14 mouse cellular contexts compared by ENCODE assay signal in genomic region chr7:118937469-118938387, GRCm38 (mm10). TPM values are rescaled to one million over a fixed set of nuclear protein-coding genes. Genes with fewer than 3 reads are reported as not detected.
DNase-seq lines count a peak whose midpoint lies in the region; ATAC-seq and TF ChIP-seq lines count a peak whose summit lies in the region.
"Had no signal": no experiment of that assay in that cellular context is flagged by ENCODE, and none has a peak within 500 bp of the region (broad histone marks: within the 10 kb centered on the region; RNA-seq: fewer than 3 reads in every experiment).

No protein-coding gene starts in this region.

- 24% methylated on average over 11 of the region's 11 CpGs for WGBS in liver, embryonic 14.5 days (ENCODE audit: insufficient replicate concordance)
- 85% methylated on average over 11 of the region's 11 CpGs for WGBS in olfactory bulb, adult 2 months
- WGBS in kidney, embryonic 15.5 days = 72% methylated on average over 11 of the region's 11 CpGs

- peak; percentile 43; the same call in 1 of the 2 replicates for ATAC-seq in liver, embryonic 14.5 days (ENCODE audit: insufficient read depth)
- ATAC-seq in kidney, embryonic 15.5 days (replicated peaks; ENCODE audit: low FRiP score) = no peak
- no peak for ATAC-seq in cerebellum, adult (ENCODE audit: insufficient number of reproducible peaks, low FRiP score, low TSS enrichment)

- H3K4me1 ChIP-seq in ES-Bruce4 (ENCODE audit: control insufficient read depth, insufficient read depth, low read length) = no peaks in the 10 kb centered on the region
- no peaks in the 10 kb centered on the region for H3K4me1 ChIP-seq in liver, embryonic 14.5 days (replicated peaks; ENCODE audit: control insufficient read depth in 2 of 2, insufficient read depth in 2 of 2, low read length in 1 of 2)
- peaks cover 25% of the 10 kb centered on the region for H3K4me1 ChIP-seq in olfactory bulb, adult 2 months (ENCODE audit: control insufficient read depth, insufficient read depth, low read length)
- H3K4me1 ChIP-seq in kidney, embryonic 15.5 days = no peaks in the 10 kb centered on the region
- H3K4me1 ChIP-seq: neural tube, embryonic 15.5 days had no signal

- H3K9me3 ChIP-seq in ES-Bruce4 (replicated peaks; ENCODE audit: control insufficient read depth, insufficient read depth, low read length, poor library complexity, severe bottlenecking) = no peaks in the 10 kb centered on the region
- no peaks in the 10 kb centered on the region for H3K9me3 ChIP-seq in liver, embryonic 14.5 days (ENCODE audit: control insufficient read depth, low read length)
- no peaks in the 10 kb centered on the region for H3K9me3 ChIP-seq in kidney, embryonic 15.5 days (replicated peaks)
- H3K9me3 ChIP-seq: embryonic facial prominence, embryonic 13.5 days; neural tube, embryonic 15.5 days had no signal

- no peaks in the 10 kb centered on the region for H3K27me3 ChIP-seq in ES-Bruce4 (ENCODE audit: control insufficient read depth, insufficient read depth, low read length, poor library complexity, severe bottlenecking)
- no peaks in the 10 kb centered on the region for H3K27me3 ChIP-seq in liver, embryonic 14.5 days (ENCODE audit: control insufficient read depth, insufficient read depth, low read length)
- no peaks in the 10 kb centered on the region for H3K27me3 ChIP-seq in kidney, embryonic 15.5 days
- H3K27me3 ChIP-seq: embryonic facial prominence, embryonic 13.5 days; neural tube, embryonic 15.5 days had no signal

- no peak overlapping the region for H3K4me3 ChIP-seq in ES-Bruce4 (ENCODE audit: low read depth, low read length)
- no peak overlapping the region for H3K4me3 ChIP-seq in liver, embryonic 14.5 days (ENCODE audit: insufficient read depth in 1 of 2, low read depth in 2 of 2, low read length in 2 of 2)
- H3K4me3 ChIP-seq in olfactory bulb, adult 2 months (ENCODE audit: insufficient read depth, low read depth, low read length) = no peak overlapping the region
- H3K4me3 ChIP-seq in kidney, embryonic 15.5 days (replicated peaks) = no peak overlapping the region
- H3K4me3 ChIP-seq: embryonic facial prominence, embryonic 13.5 days; left cerebral cortex, adult 2 months; neural tube, embryonic 15.5 days had no signal

- peak; percentile 25 for DNase-seq in NIH3T3 (ENCODE audit: low read depth)
- no peak for DNase-seq in liver, embryonic 14.5 days (ENCODE audit: low read depth in 3 of 3, low spot score in 3 of 3)
- DNase-seq in right cerebral cortex, postnatal 36 days (ENCODE audit: low spot score in 2 of 2) = no peak
- DNase-seq in spleen, postnatal 10 days (ENCODE audit: low spot score in 2 of 2) = no peak
- DNase-seq: cerebellum, adult 2 months; forebrain, postnatal 0 days; lung, embryonic 14.5 days had no signal

- TF ChIP-seq POLR2A in ES-Bruce4 (IDR thresholded peaks at IDR 0.05; ENCODE audit: insufficient read depth, low read length) = no peak
- no peak for TF ChIP-seq POLR2A in olfactory bulb, adult 2 months (IDR thresholded peaks at IDR 0.05; ENCODE audit: insufficient read depth, low read depth, low read length)

- no peak overlapping the region for H3K9ac ChIP-seq in ES-Bruce4 (ENCODE audit: low read depth, poor library complexity, severe bottlenecking)
- no peak overlapping the region for H3K9ac ChIP-seq in liver, embryonic 14.5 days (replicated peaks)
- no peak overlapping the region for H3K9ac ChIP-seq in kidney, embryonic 15.5 days
- H3K9ac ChIP-seq: embryonic facial prominence, embryonic 13.5 days; forebrain, postnatal 0 days; lung, embryonic 14.5 days; neural tube, embryonic 15.5 days had no signal

- H3K4me2 ChIP-seq in liver, embryonic 14.5 days (ENCODE audit: low read depth) = no peak overlapping the region
- no peak overlapping the region for H3K4me2 ChIP-seq in kidney, embryonic 15.5 days
- H3K4me2 ChIP-seq: embryonic facial prominence, embryonic 13.5 days; lung, embryonic 14.5 days; neural tube, embryonic 15.5 days had no signal

- no peaks in the 10 kb centered on the region for H3K36me3 ChIP-seq in ES-Bruce4 (ENCODE audit: control insufficient read depth, insufficient read depth, low read length, poor library complexity, severe bottlenecking)
- H3K36me3 ChIP-seq in liver, embryonic 14.5 days (replicated peaks; ENCODE audit: control insufficient read depth, insufficient read depth, low read depth) = no peaks in the 10 kb centered on the region
- no peaks in the 10 kb centered on the region for H3K36me3 ChIP-seq in kidney, embryonic 15.5 days
- H3K36me3 ChIP-seq: embryonic facial prominence, embryonic 13.5 days; neural tube, embryonic 15.5 days had no signal

- TF ChIP-seq EP300 in ES-Bruce4 (IDR thresholded peaks at IDR 0.05; ENCODE audit: insufficient read depth, low read depth, low read length) = peak; percentile 50; the same call in 1 of the 2 replicates
- TF ChIP-seq EP300 in liver, embryonic 14.5 days (IDR thresholded peaks at IDR 0.05; ENCODE audit: low read depth) = no peak

- H3K27ac ChIP-seq in ES-Bruce4 (ENCODE audit: insufficient read depth, low read length) = no peak overlapping the region
- no peak overlapping the region for H3K27ac ChIP-seq in liver, embryonic 14.5 days
- H3K27ac ChIP-seq in olfactory bulb, adult 2 months (ENCODE audit: insufficient read depth, low read depth, low read length) = 0 out of 2 replicates have a peak overlapping the region, but pooled peaks have one; percentile 21
- no peak overlapping the region for H3K27ac ChIP-seq in kidney, embryonic 15.5 days
- H3K27ac ChIP-seq: embryonic facial prominence, embryonic 13.5 days; left cerebral cortex, adult 2 months; neural tube, embryonic 15.5 days had no signal

- no peak for TF ChIP-seq CTCF in ES-Bruce4 (IDR thresholded peaks at IDR 0.05; ENCODE audit: low read depth, low read length)
- TF ChIP-seq CTCF in liver, embryonic 14.5 days (IDR thresholded peaks at IDR 0.05; ENCODE audit: low read depth) = no peak
- TF ChIP-seq CTCF in olfactory bulb, adult 2 months (IDR thresholded peaks at IDR 0.05; ENCODE audit: insufficient read depth, low read depth, low read length) = no peak

RNA-seq across cellular contexts. Expression of gene Gprc5b, which starts 57.3 kb away (rescaled TPM):
- polyA plus RNA-seq in ES-Bruce4 (2011; ENCODE audit: insufficient read depth, insufficient read length, low read depth, missing spikeins) = 14.6 and 15.7 TPM in 2 replicates
- polyA plus RNA-seq in liver, embryonic 14.5 days (2012; rRNA removed) = 0.47 and 0.76 TPM in 2 replicates
- 0.30 and 0.58 TPM in 2 replicates for polyA plus RNA-seq in liver, embryonic 14.5 days (2014; fragmentation: Nextera tagmentation; extraction: Ambion mirVana)
- not detected in 2 replicates for polyA plus RNA-seq in olfactory bulb, adult 2 months (2012; ENCODE audit: insufficient read depth, insufficient read length, low replicate concordance, missing spikeins)
- 4.7 and 7.5 TPM in 2 replicates for polyA plus RNA-seq in kidney, embryonic 15.5 days (2015; fragmentation: Nextera tagmentation; extraction: Ambion mirVana)
